Mouse (Mus musculus): ENCODE data around the gene Cyp2j13. TPM values are rescaled to one million over a fixed set of nuclear protein-coding genes. Genes with fewer than 3 reads are reported as not detected.
"Not testable (repeated sequence)": the region's sequence is repeated elsewhere in the genome, so short reads cannot be mapped to it uniquely, and the experiment has no call there.

Cyp2j13 gene
- not detected in 2 replicates for polyA plus RNA-seq (2015; fragmentation: Nextera tagmentation; extraction: Ambion mirVana)

GRCm38 (mm10) chr4:96077261-96078125 is at the start of gene Cyp2j13:
Gene Cyp2j13 (minus strand): TSS chr4:96077546.
- H3K4me3 ChIP-seq: peak within 1 kb of the TSS; percentile 20
- H3K9ac ChIP-seq: no peak within 1 kb of the TSS
- no peaks in the 10 kb centered on the region for H3K9me3 ChIP-seq
- WGBS: 4% methylated on average over 19 of the region's 20 CpGs
- 0 out of 2 replicates have a peak, but pooled peaks have one; percentile 67 for ATAC-seq (ENCODE audit: insufficient number of reproducible peaks, low FRiP score, low TSS enrichment, low read depth)
- H3K27me3 ChIP-seq: no peaks in the 10 kb centered on the region
- peaks cover 5% of the 10 kb centered on the region for H3K4me1 ChIP-seq
- peak within 1 kb of the TSS; percentile 39 for H3K4me2 ChIP-seq
- H3K27ac ChIP-seq: peak within 1 kb of the TSS; percentile 40
- H3K36me3 ChIP-seq: no peaks in the 10 kb centered on the region

GRCm38 (mm10) chr4:96096841-96097240 is 19.5 kb upstream of the Cyp2j13 start:
- H3K36me3 ChIP-seq: no peaks in the 10 kb centered on the region
- H3K4me3 ChIP-seq: no peak overlapping the region
- H3K9ac ChIP-seq: no peak overlapping the region
- no peak overlapping the region for H3K27ac ChIP-seq
- ATAC-seq (ENCODE audit: insufficient number of reproducible peaks, low FRiP score, low TSS enrichment, low read depth): no peak
- 17% methylated on average over 2 of the region's 2 CpGs for WGBS
- H3K4me1 ChIP-seq: no peaks in the 10 kb centered on the region
- no peaks in the 10 kb centered on the region for H3K9me3 ChIP-seq
- H3K4me2 ChIP-seq: no peak overlapping the region
- H3K27me3 ChIP-seq: no peaks in the 10 kb centered on the region

GRCm38 (mm10) chr4:96091869-96092268 is 14.5 kb upstream of the Cyp2j13 start:
- no peaks in the 10 kb centered on the region for H3K27me3 ChIP-seq
- H3K4me2 ChIP-seq: no peak overlapping the region
- ATAC-seq (ENCODE audit: insufficient number of reproducible peaks, low FRiP score, low TSS enrichment, low read depth): no peak
- no peak overlapping the region for H3K9ac ChIP-seq
- no peaks in the 10 kb centered on the region for H3K36me3 ChIP-seq
- no peak overlapping the region for H3K27ac ChIP-seq
- no peak overlapping the region for H3K4me3 ChIP-seq
- H3K4me1 ChIP-seq: no peaks in the 10 kb centered on the region
- no peaks in the 10 kb centered on the region for H3K9me3 ChIP-seq

- not testable (repeated sequence) for H3K9me3 ChIP-seq; H3K27me3 ChIP-seq; H3K36me3 ChIP-seq; H3K4me2 ChIP-seq; ATAC-seq (ENCODE audit: insufficient number of reproducible peaks, low FRiP score, low TSS enrichment, low read depth); H3K4me1 ChIP-seq; H3K27ac ChIP-seq; H3K4me3 ChIP-seq; H3K9ac ChIP-seq
- WGBS: 63% methylated on average over 6 of the region's 6 CpGs
Observed at GRCm38 (mm10) chr4:96089356-96090048, 12.2 kb upstream of the Cyp2j13 start.

- Histone ChIP-seq H3K36me3 (no peaks in the 10 kb centered on the region), H3K4me1 (peaks cover 5% of the 10 kb centered on the region), H3K27me3 (no peaks in the 10 kb centered on the region), H3K4me3 (no peak overlapping the region), H3K9me3 (no peaks in the 10 kb centered on the region), H3K4me2 (no peak overlapping the region), H3K27ac (no peak overlapping the region), H3K9ac (no peak overlapping the region)
- ATAC-seq (ENCODE audit: insufficient number of reproducible peaks, low FRiP score, low TSS enrichment, low read depth): no peak
Observed at GRCm38 (mm10) chr4:96078308-96078707, 962 bp upstream of the Cyp2j13 start.

GRCm38 (mm10) chr4:96062045-96062444 is 15.3 kb downstream of the Cyp2j13 start:
- H3K4me3 ChIP-seq: no peak overlapping the region
- 80% methylated on average over 2 of the region's 2 CpGs for whole genome bisulfite sequencing

GRCm38 (mm10) chr4:96060106-96060505 is 17.2 kb downstream of the Cyp2j13 start:
- Histone ChIP-seq H3K27ac (no peak overlapping the region), H3K4me2 (no peak overlapping the region), H3K9ac (no peak overlapping the region), H3K4me3 (no peak overlapping the region), H3K4me1 (no peaks in the 10 kb centered on the region), H3K27me3 (no peaks in the 10 kb centered on the region), H3K9me3 (no peaks in the 10 kb centered on the region), H3K36me3 (no peaks in the 10 kb centered on the region)
- ATAC-seq (ENCODE audit: insufficient number of reproducible peaks, low FRiP score, low TSS enrichment, low read depth): no peak
- WGBS: 85% methylated on average over 2 of the region's 2 CpGs

More at GRCm38 (mm10) chr4:96062045-96062444, 15.3 kb downstream of the Cyp2j13 start:
- no peaks in the 10 kb centered on the region for H3K27me3 ChIP-seq
- H3K27ac ChIP-seq: no peak overlapping the region
- H3K4me2 ChIP-seq: no peak overlapping the region
- no peaks in the 10 kb centered on the region for H3K9me3 ChIP-seq
- H3K4me1 ChIP-seq: no peaks in the 10 kb centered on the region
- no peak overlapping the region for H3K9ac ChIP-seq
- ATAC-seq (ENCODE audit: insufficient number of reproducible peaks, low FRiP score, low TSS enrichment, low read depth): no peak
- H3K36me3 ChIP-seq: no peaks in the 10 kb centered on the region

GRCm38 (mm10) chr4:96028412-96028811 is 48.9 kb downstream of the Cyp2j13 start:
- H3K27ac ChIP-seq: no peak overlapping the region
- no peak overlapping the region for H3K4me2 ChIP-seq
- no peaks in the 10 kb centered on the region for H3K36me3 ChIP-seq
- H3K9ac ChIP-seq: no peak overlapping the region
- H3K4me1 ChIP-seq: no peaks in the 10 kb centered on the region
- H3K9me3 ChIP-seq: no peaks in the 10 kb centered on the region
- WGBS: 60% methylated on average over 1 of the region's 1 CpGs
- no peak for ATAC-seq (ENCODE audit: insufficient number of reproducible peaks, low FRiP score, low TSS enrichment, low read depth)
- no peak overlapping the region for H3K4me3 ChIP-seq
- H3K27me3 ChIP-seq: no peaks in the 10 kb centered on the region

- Histone ChIP-seq H3K4me2 (no peak overlapping the region), H3K4me3 (no peak overlapping the region), H3K27me3 (no peaks in the 10 kb centered on the region), H3K36me3 (no peaks in the 10 kb centered on the region), H3K9me3 (no peaks in the 10 kb centered on the region), H3K9ac (no peak overlapping the region), H3K4me1 (no peaks in the 10 kb centered on the region), H3K27ac (no peak overlapping the region)
- no peak for ATAC-seq (ENCODE audit: insufficient number of reproducible peaks, low FRiP score, low TSS enrichment, low read depth)
Observed at GRCm38 (mm10) chr4:96022803-96023202, 54.5 kb downstream of the Cyp2j13 start.

- no peak for ATAC-seq (ENCODE audit: insufficient number of reproducible peaks, low FRiP score, low TSS enrichment, low read depth)
Observed at GRCm38 (mm10) chr4:96016875-96017274, 60.5 kb downstream of the Cyp2j13 start.

GRCm38 (mm10) chr4:95982221-95982620 is 95.1 kb downstream of the Cyp2j13 start:
- not testable (repeated sequence) for H3K9ac ChIP-seq; H3K4me2 ChIP-seq; H3K27me3 ChIP-seq; H3K36me3 ChIP-seq; H3K4me1 ChIP-seq; ATAC-seq (ENCODE audit: insufficient number of reproducible peaks, low FRiP score, low TSS enrichment, low read depth); H3K27ac ChIP-seq; H3K9me3 ChIP-seq; H3K4me3 ChIP-seq
- whole genome bisulfite sequencing: 92% methylated on average over 17 of the region's 17 CpGs

More at GRCm38 (mm10) chr4:96016875-96017274, 60.5 kb downstream of the Cyp2j13 start:
- WGBS: 94% methylated on average over 1 of the region's 1 CpGs
- H3K9ac ChIP-seq: no peak overlapping the region
- H3K36me3 ChIP-seq: peaks cover 3% of the 10 kb centered on the region; the same call in 1 of the 2 replicates
- no peak overlapping the region for H3K27ac ChIP-seq
- H3K27me3 ChIP-seq: no peaks in the 10 kb centered on the region
- no peak overlapping the region for H3K4me3 ChIP-seq
- no peak overlapping the region for H3K4me2 ChIP-seq
- H3K9me3 ChIP-seq: no peaks in the 10 kb centered on the region
- H3K4me1 ChIP-seq: no peaks in the 10 kb centered on the region
